Comparison of ENCODE assay signal across 8 mouse cellular contexts in the genomic region with DNA sequence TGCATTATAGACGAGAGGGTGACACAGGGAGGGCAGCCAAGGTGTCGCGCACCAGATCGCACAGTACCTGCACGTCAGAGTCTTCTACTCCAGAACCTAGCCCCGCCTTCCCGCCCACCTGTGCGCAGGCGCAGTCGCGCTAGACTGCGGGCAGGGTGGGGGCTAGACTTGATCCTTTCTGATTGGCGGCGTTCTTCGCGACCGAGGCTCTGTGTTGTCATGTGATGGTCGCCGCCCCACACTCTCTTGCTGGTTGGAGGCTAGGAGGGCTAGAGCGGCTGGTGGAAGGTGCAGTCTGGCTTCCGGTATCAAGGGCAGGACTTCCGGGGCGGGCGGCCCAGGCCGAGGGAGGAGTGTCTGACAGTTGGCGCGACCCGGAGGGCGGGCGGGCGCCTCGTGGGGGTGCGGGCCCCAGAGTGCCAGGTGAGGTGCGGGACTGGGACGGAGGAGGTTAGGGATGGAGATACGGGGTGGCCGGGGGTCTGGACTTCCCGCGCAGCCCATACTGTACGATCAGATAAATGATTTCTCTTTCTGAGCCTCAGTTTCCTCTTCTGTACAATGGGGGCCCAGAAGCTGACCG. TPM values are rescaled to one million over a fixed set of nuclear protein-coding genes. Genes with fewer than 3 reads are reported as not detected.
DNase-seq lines count a peak whose midpoint lies in the region; ATAC-seq and TF ChIP-seq lines count a peak whose summit lies in the region.

A gene (minus strand): TSS at position 288 of the 583 bp plus-strand sequence.
A gene (plus strand): TSS at position 303 of the 583 bp plus-strand sequence.

- peaks cover 10% of the 10 kb centered on the region for H3K4me1 ChIP-seq in embryonic facial prominence, embryonic 13.5 days
- H3K4me1 ChIP-seq in kidney, adult 2 months (ENCODE audit: control insufficient read depth, insufficient read depth, low read length): peaks cover 4% of the 10 kb centered on the region; the same call in 1 of the 2 replicates
- H3K4me1 ChIP-seq in limb, embryonic 12.5 days (replicated peaks): peaks cover 16% of the 10 kb centered on the region
- H3K4me1 ChIP-seq in midbrain, embryonic 15.5 days: peaks cover 28% of the 10 kb centered on the region
- no peaks in the 10 kb centered on the region for H3K4me1 ChIP-seq in spleen, adult 2 months (ENCODE audit: control insufficient read depth, insufficient read depth, insufficient read length)

- TF ChIP-seq POLR2A in kidney, adult 2 months (IDR thresholded peaks at IDR 0.05; ENCODE audit: low read depth, low read length): peak; percentile 58
- 0 out of 2 replicates have a peak, but pooled peaks have one; percentile 18 for TF ChIP-seq POLR2A in spleen, adult 2 months (IDR thresholded peaks at IDR 0.05; ENCODE audit: low read depth, low read length)

- H3K9ac ChIP-seq in embryonic facial prominence, embryonic 13.5 days: peak within 1 kb of the TSS; percentile 84
- peak within 1 kb of the TSS; percentile 75 for H3K9ac ChIP-seq in limb, embryonic 12.5 days (replicated peaks)
- peak within 1 kb of the TSS; percentile 73 for H3K9ac ChIP-seq in midbrain, embryonic 15.5 days

- H3K4me3 ChIP-seq in embryonic facial prominence, embryonic 13.5 days: peak within 1 kb of the TSS; percentile 78
- H3K4me3 ChIP-seq in kidney, adult 2 months (ENCODE audit: insufficient read depth, low read depth, low read length): peak within 1 kb of the TSS; percentile 80
- H3K4me3 ChIP-seq in limb, embryonic 12.5 days (replicated peaks): peak within 1 kb of the TSS; percentile 70
- H3K4me3 ChIP-seq in midbrain, embryonic 15.5 days: peak within 1 kb of the TSS; percentile 76
- H3K4me3 ChIP-seq in spleen, adult 2 months (ENCODE audit: extremely low read depth, insufficient read depth, insufficient read length): peak within 1 kb of the TSS; percentile 83

- peak; percentile 92 for DNase-seq in 3134 (ENCODE audit: extremely low read depth, insufficient read length, low spot score)
- DNase-seq in adrenal gland, postnatal 36 days: peak; percentile 96 to 97
- peak; percentile 95 to 98 for DNase-seq in heart, adult 18-20 months
- peak; percentile 99 for DNase-seq in kidney, adult 2 months
- DNase-seq in spleen, adult 2 months (ENCODE audit: low read depth in 1 of 2, low spot score in 2 of 2): peak; percentile 92 to 95

- 0 out of 2 replicates have a peak within 1 kb of the TSS, but pooled peaks have one; percentile 29 for H3K27ac ChIP-seq in embryonic facial prominence, embryonic 13.5 days
- H3K27ac ChIP-seq in kidney, adult 2 months (ENCODE audit: insufficient read depth, low read depth, low read length): peak within 1 kb of the TSS; percentile 72
- H3K27ac ChIP-seq in limb, embryonic 12.5 days: 0 out of 2 replicates have a peak within 1 kb of the TSS, but pooled peaks have one; percentile 26
- H3K27ac ChIP-seq in midbrain, embryonic 15.5 days: peak within 1 kb of the TSS; percentile 64
- H3K27ac ChIP-seq in spleen, adult 2 months (ENCODE audit: insufficient read depth, low read length): peak within 1 kb of the TSS; percentile 64

- H3K27me3 ChIP-seq in embryonic facial prominence, embryonic 13.5 days: no peaks in the 10 kb centered on the region
- H3K27me3 ChIP-seq in kidney, adult 2 months (replicated peaks; ENCODE audit: control insufficient read depth, insufficient read depth, low read length): no peaks in the 10 kb centered on the region
- no peaks in the 10 kb centered on the region for H3K27me3 ChIP-seq in limb, embryonic 12.5 days
- H3K27me3 ChIP-seq in midbrain, embryonic 15.5 days (replicated peaks): no peaks in the 10 kb centered on the region
- no peaks in the 10 kb centered on the region for H3K27me3 ChIP-seq in spleen, adult 2 months (ENCODE audit: control insufficient read depth, insufficient read depth, low read length)

- no peak for TF ChIP-seq CTCF in kidney, adult 2 months (conservative IDR thresholded peaks at IDR 0.05; ENCODE audit: insufficient read depth, insufficient read length, low read depth, low read length)
- no peak for TF ChIP-seq CTCF in spleen, adult 2 months (IDR thresholded peaks at IDR 0.05; ENCODE audit: extremely low read depth, insufficient read depth, insufficient read length, insufficient replicate concordance)

- peak within 1 kb of the TSS; percentile 74 for H3K4me2 ChIP-seq in embryonic facial prominence, embryonic 13.5 days
- peak within 1 kb of the TSS; percentile 77 for H3K4me2 ChIP-seq in limb, embryonic 12.5 days
- H3K4me2 ChIP-seq in midbrain, embryonic 15.5 days: peak within 1 kb of the TSS; percentile 88

- no peaks in the 10 kb centered on the region for H3K9me3 ChIP-seq in embryonic facial prominence, embryonic 13.5 days
- H3K9me3 ChIP-seq in limb, embryonic 12.5 days: no peaks in the 10 kb centered on the region
- H3K9me3 ChIP-seq in midbrain, embryonic 15.5 days: no peaks in the 10 kb centered on the region

- peak; percentile 99 for ATAC-seq in embryonic facial prominence, embryonic 13.5 days (ENCODE audit: insufficient number of reproducible peaks, insufficient read depth, low FRiP score, low TSS enrichment, low read depth)
- peak; percentile 99 for ATAC-seq in limb, embryonic 12.5 days (ENCODE audit: insufficient number of reproducible peaks, insufficient read depth, low FRiP score, low TSS enrichment, low read depth)
- ATAC-seq in midbrain, embryonic 15.5 days (replicated peaks): peak; percentile 99

- H3K36me3 ChIP-seq in embryonic facial prominence, embryonic 13.5 days: peaks cover 12% of the 10 kb centered on the region
- H3K36me3 ChIP-seq in kidney, adult 2 months (ENCODE audit: control insufficient read depth, insufficient read depth, low read length): no peaks in the 10 kb centered on the region
- H3K36me3 ChIP-seq in limb, embryonic 12.5 days: peaks cover 11% of the 10 kb centered on the region
- peaks cover 8% of the 10 kb centered on the region; the same call in 1 of the 2 replicates for H3K36me3 ChIP-seq in midbrain, embryonic 15.5 days (replicated peaks)
- no peaks in the 10 kb centered on the region for H3K36me3 ChIP-seq in spleen, adult 2 months (ENCODE audit: control insufficient read depth, insufficient read depth, low read length)

- under 1% methylated on average over 41 of the region's 41 CpGs for WGBS in embryonic facial prominence, embryonic 13.5 days
- under 1% methylated on average over 41 of the region's 41 CpGs for WGBS in kidney, adult 2 months
- under 1% methylated on average over 41 of the region's 41 CpGs for WGBS in limb, embryonic 12.5 days
- under 1% methylated on average over 41 of the region's 41 CpGs for WGBS in midbrain, embryonic 15.5 days
- under 1% methylated on average over 41 of the region's 41 CpGs for WGBS in spleen, adult 2 months

RNA-seq across cellular contexts. Expression of the first gene that starts in this region (rescaled TPM):
- 100 to 1,000 TPM; 106 to 146 TPM for total RNA-seq in adrenal gland, postnatal 36 days (2021)
- 76.5 and 81.8 TPM in 2 replicates for polyA plus RNA-seq in embryonic facial prominence, embryonic 13.5 days (2015; fragmentation: Nextera tagmentation; extraction: Ambion mirVana)
- total RNA-seq in heart, adult 18-20 months (2021): 10 to 100 TPM; 29.8 to 30.9 TPM
- 142 and 163 TPM in 2 replicates for polyA plus RNA-seq in kidney, adult 2 months (2012; rRNA removed)
- polyA plus RNA-seq in limb, embryonic 12.5 days (2016; fragmentation: Nextera tagmentation; extraction: Ambion mirVana): 59.7 and 68.5 TPM in 2 replicates
- 156 and 157 TPM in 2 replicates for polyA plus RNA-seq in midbrain, embryonic 15.5 days (2015; fragmentation: Nextera tagmentation; extraction: Ambion mirVana)
- 266 and 280 TPM in 2 replicates for polyA plus RNA-seq in spleen, adult 2 months (2012; rRNA removed)

RNA-seq across cellular contexts. Expression of the second gene that starts in this region (rescaled TPM):
- 10 to 100 TPM; 15.0 to 15.8 TPM for total RNA-seq in adrenal gland, postnatal 36 days (2021)
- polyA plus RNA-seq in embryonic facial prominence, embryonic 13.5 days (2015; fragmentation: Nextera tagmentation; extraction: Ambion mirVana): 31.3 and 32.8 TPM in 2 replicates
- 10 to 100 TPM; 63.8 to 64.7 TPM for total RNA-seq in heart, adult 18-20 months (2021)
- polyA plus RNA-seq in kidney, adult 2 months (2012; rRNA removed): 16.9 and 19.3 TPM in 2 replicates
- 34.7 and 36.0 TPM in 2 replicates for polyA plus RNA-seq in limb, embryonic 12.5 days (2016; fragmentation: Nextera tagmentation; extraction: Ambion mirVana)
- polyA plus RNA-seq in midbrain, embryonic 15.5 days (2015; fragmentation: Nextera tagmentation; extraction: Ambion mirVana): 38.7 and 40.5 TPM in 2 replicates
- 25.9 and 26.5 TPM in 2 replicates for polyA plus RNA-seq in spleen, adult 2 months (2012; rRNA removed)

Comparison
In these comparisons a context has a peak if more than half of its experiments do, and no peak if none do; other contexts are left out.
1. Peak in every context shown above with its lines: DNase-seq, ATAC-seq, H3K4me3 ChIP-seq and H3K27ac ChIP-seq.